Comparison of ENCODE assay signal across 8 mouse cellular contexts in genomic region chr7:110122289-110122564, GRCm38 (mm10). TPM values are rescaled to one million over a fixed set of nuclear protein-coding genes. Genes with fewer than 3 reads are reported as not detected.
DNase-seq lines count a peak whose midpoint lies in the region; ATAC-seq and TF ChIP-seq lines count a peak whose summit lies in the region.

No protein-coding gene starts in this region.

- no peaks in the 10 kb centered on the region for H3K9me3 ChIP-seq in intestine, embryonic 16.5 days (ENCODE audit: control insufficient read depth, low read length)
- no peaks in the 10 kb centered on the region for H3K9me3 ChIP-seq in neural tube, embryonic 13.5 days

- peak overlapping the region; percentile 84 for H3K27ac ChIP-seq in heart, adult 2 months
- peak overlapping the region; percentile 96 for H3K27ac ChIP-seq in intestine, embryonic 16.5 days (ENCODE audit: low read length)
- H3K27ac ChIP-seq in neural tube, embryonic 13.5 days (replicated peaks): peak overlapping the region; percentile 78

- H3K36me3 ChIP-seq in heart, adult 2 months (ENCODE audit: control insufficient read depth, insufficient read depth, low read length): peaks cover 11% of the 10 kb centered on the region
- H3K36me3 ChIP-seq in intestine, embryonic 16.5 days (ENCODE audit: control insufficient read depth, insufficient read depth, low read length): no peaks in the 10 kb centered on the region
- no peaks in the 10 kb centered on the region for H3K36me3 ChIP-seq in neural tube, embryonic 13.5 days

- no peak for TF ChIP-seq CTCF in heart, adult 2 months (IDR thresholded peaks at IDR 0.05)

- under 1% methylated on average over 27 of the region's 27 CpGs for WGBS in heart, adult 2 months
- 0% methylated on average over 24 of the region's 27 CpGs for WGBS in intestine, embryonic 16.5 days
- WGBS in neural tube, embryonic 13.5 days: under 1% methylated on average over 27 of the region's 27 CpGs

- H3K4me2 ChIP-seq in intestine, embryonic 16.5 days (ENCODE audit: low read depth, low read length): peak overlapping the region; percentile 61
- H3K4me2 ChIP-seq in neural tube, embryonic 13.5 days: peak overlapping the region; percentile 70

- H3K79me2 ChIP-seq in heart, adult 2 months (replicated peaks; ENCODE audit: control insufficient read depth, insufficient read depth, low read length): no peaks in the 10 kb centered on the region

- ATAC-seq in intestine, embryonic 16.5 days: no peak; the same call in 1 of the 2 replicates
- peak; percentile 67; the same call in 1 of the 2 replicates for ATAC-seq in neural tube, embryonic 13.5 days (ENCODE audit: low read depth)

- no peak for TF ChIP-seq POLR2A in heart, adult 2 months (IDR thresholded peaks at IDR 0.05; ENCODE audit: insufficient read depth, low read depth, low read length)

- no peak for TF ChIP-seq EP300 in heart, adult 2 months (IDR thresholded peaks at IDR 0.05; ENCODE audit: insufficient read depth, low read depth, low read length)

- H3K9ac ChIP-seq in heart, adult 2 months (ENCODE audit: low read depth, low read length): peak overlapping the region; percentile 100
- H3K9ac ChIP-seq in intestine, embryonic 16.5 days (ENCODE audit: low read depth, low read length): peak overlapping the region; percentile 92
- peak overlapping the region; percentile 72 for H3K9ac ChIP-seq in neural tube, embryonic 13.5 days

- no peaks in the 10 kb centered on the region for H3K27me3 ChIP-seq in heart, adult 2 months (ENCODE audit: control insufficient read depth, insufficient read depth, low read length)
- no peaks in the 10 kb centered on the region for H3K27me3 ChIP-seq in intestine, embryonic 16.5 days (replicated peaks; ENCODE audit: control insufficient read depth, insufficient read depth, low read length)
- H3K27me3 ChIP-seq in neural tube, embryonic 13.5 days: no peaks in the 10 kb centered on the region

- peaks cover 19% of the 10 kb centered on the region for H3K4me1 ChIP-seq in heart, adult 2 months (ENCODE audit: control insufficient read depth, insufficient read depth, low read length)
- peaks cover 8% of the 10 kb centered on the region; the same call in 1 of the 2 replicates for H3K4me1 ChIP-seq in intestine, embryonic 16.5 days (ENCODE audit: control insufficient read depth, insufficient read depth, low read length)
- H3K4me1 ChIP-seq in neural tube, embryonic 13.5 days (replicated peaks): peaks cover 17% of the 10 kb centered on the region

- no peak for DNase-seq in heart, adult 2 months
- no peak for DNase-seq in heart, adult 8-10 months (ENCODE audit: low spot score)
- DNase-seq in right cerebral cortex, adult 18-20 months: peak; percentile 75
- no peak for DNase-seq in right cerebral cortex, postnatal 25 days
- DNase-seq in cerebellum, adult 18-20 months: no peak
- DNase-seq in thymus, postnatal 25 days: no peak

- intact Hi-C loops in heart, adult 2 months (cut with DNase I): loop anchor here (2.0 to 5.0 kb wide), 2 partner anchors 101 to 145 kb away; no protein-coding TSS in a partner anchor

- H3K4me3 ChIP-seq in heart, adult 2 months: peak overlapping the region; percentile 84
- H3K4me3 ChIP-seq in intestine, embryonic 16.5 days (ENCODE audit: low read length): peak overlapping the region; percentile 99
- H3K4me3 ChIP-seq in neural tube, embryonic 13.5 days: peak overlapping the region; percentile 76

RNA-seq across cellular contexts. Expression of gene Wee1, which starts 0.4 kb away (rescaled TPM):
- total RNA-seq in heart, adult 2 months (2021): 1 to 10 TPM; 8.3 to 8.6 TPM
- polyA plus RNA-seq in heart, adult 2 months (2012; rRNA removed): 2.7 and 4.5 TPM in 2 replicates
- total RNA-seq in heart, adult 8-10 months (2022): 10 to 100 TPM in 2 of 4 experiments, 1 to 10 TPM in 2; 9.4 to 15.2 (median 11.6) TPM
- 14.3 and 16.6 TPM in 2 replicates for polyA plus RNA-seq in intestine, embryonic 16.5 days (2015; fragmentation: Nextera tagmentation; extraction: Ambion mirVana)
- 5.7 and 6.6 TPM in 2 replicates for polyA plus RNA-seq in neural tube, embryonic 13.5 days (2015; fragmentation: Nextera tagmentation; extraction: Ambion mirVana)
